In the genomic region with DNA sequence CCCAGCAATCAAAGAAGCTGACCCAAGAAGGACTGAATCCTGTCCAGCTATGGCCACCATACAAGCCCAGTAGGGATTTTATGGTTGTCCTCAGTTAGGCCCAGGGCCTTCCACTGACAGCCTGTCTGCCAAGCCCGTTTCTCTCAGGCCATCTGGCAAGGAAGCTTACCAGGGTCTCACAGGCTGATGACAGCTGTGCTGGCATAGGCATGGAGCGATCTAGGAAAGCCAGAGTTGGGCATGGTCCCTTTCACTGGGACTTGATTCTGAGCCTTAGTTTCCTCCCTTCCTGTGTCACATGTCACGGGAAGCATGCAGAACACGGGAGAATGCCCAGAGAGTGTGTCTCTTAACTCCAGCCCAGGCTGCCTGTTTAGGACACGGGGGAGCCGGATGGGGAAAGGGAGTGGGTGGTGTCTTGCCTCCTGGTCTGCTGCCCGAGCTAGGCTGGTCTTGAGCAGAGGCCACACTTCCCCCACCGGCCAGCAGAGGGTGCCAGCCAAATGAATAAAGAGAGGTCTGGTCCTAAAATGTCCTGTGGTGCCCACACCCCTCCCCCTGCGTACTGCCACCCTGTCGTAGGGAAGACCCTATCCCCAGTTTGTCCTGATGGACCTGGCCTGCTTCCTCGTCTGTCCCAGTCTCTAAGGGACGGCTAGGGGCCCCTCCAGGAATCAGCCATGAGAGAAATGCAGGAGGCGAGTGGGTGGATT, we compare ENCODE assay signal across 8 mouse cellular contexts. TPM values are rescaled to one million over a fixed set of nuclear protein-coding genes. Genes with fewer than 3 reads are reported as not detected.
DNase-seq lines count a peak whose midpoint lies in the region; ATAC-seq and TF ChIP-seq lines count a peak whose summit lies in the region.

No protein-coding gene starts in this region.

- TF ChIP-seq POLR2A in small intestine, adult 2 months (IDR thresholded peaks at IDR 0.05; ENCODE audit: low read depth, low read length) = no peak

- H3K4me2 ChIP-seq in heart, embryonic 11.5 days = no peak overlapping the region
- H3K4me2 ChIP-seq in midbrain, embryonic 12.5 days (replicated peaks) = no peak overlapping the region

- no peaks in the 10 kb centered on the region for H3K27me3 ChIP-seq in heart, embryonic 11.5 days (ENCODE audit: control insufficient read depth, insufficient read depth, low read length)
- H3K27me3 ChIP-seq in midbrain, embryonic 12.5 days = no peaks in the 10 kb centered on the region
- no peaks in the 10 kb centered on the region for H3K27me3 ChIP-seq in small intestine, adult 2 months (ENCODE audit: control insufficient read depth, insufficient read depth, low read length)

- H3K9ac ChIP-seq in heart, embryonic 11.5 days (ENCODE audit: low read depth, low read length) = no peak overlapping the region
- no peak overlapping the region for H3K9ac ChIP-seq in midbrain, embryonic 12.5 days (replicated peaks)

- peaks cover 33% of the 10 kb centered on the region for H3K4me1 ChIP-seq in heart, embryonic 11.5 days (ENCODE audit: control insufficient read depth, insufficient read depth, low read length)
- peaks cover 34% of the 10 kb centered on the region for H3K4me1 ChIP-seq in midbrain, embryonic 12.5 days
- H3K4me1 ChIP-seq in small intestine, adult 2 months (ENCODE audit: control insufficient read depth, insufficient read depth, insufficient read length, low read length) = peaks cover 9% of the 10 kb centered on the region

- H3K4me3 ChIP-seq in heart, embryonic 11.5 days (ENCODE audit: low read depth, low read length) = no peak overlapping the region
- H3K4me3 ChIP-seq in midbrain, embryonic 12.5 days = no peak overlapping the region
- H3K4me3 ChIP-seq in small intestine, adult 2 months (ENCODE audit: low read depth, low read length) = no peak overlapping the region

- no peak overlapping the region for H3K27ac ChIP-seq in heart, embryonic 11.5 days (ENCODE audit: low read depth, low read length)
- peak overlapping the region; percentile 17; the same call in 1 of the 2 replicates for H3K27ac ChIP-seq in midbrain, embryonic 12.5 days (replicated peaks)
- no peak overlapping the region for H3K27ac ChIP-seq in small intestine, adult 2 months (ENCODE audit: insufficient read depth, low read depth, low read length)

- peak; percentile 74 for TF ChIP-seq CTCF in small intestine, adult 2 months (IDR thresholded peaks at IDR 0.05; ENCODE audit: extremely low read depth, insufficient read length, insufficient replicate concordance, low read depth, low read length)

- WGBS in heart, embryonic 11.5 days (ENCODE audit: insufficient replicate concordance) = 32% methylated on average over 13 of the region's 13 CpGs
- 37% methylated on average over 13 of the region's 13 CpGs for WGBS in midbrain, embryonic 12.5 days
- 35% methylated on average over 13 of the region's 13 CpGs for WGBS in small intestine, adult 2 months

- ATAC-seq in heart, embryonic 11.5 days (replicated peaks; ENCODE audit: insufficient number of reproducible peaks, low FRiP score, low TSS enrichment) = no peak
- peak; percentile 14; the same call in 1 of the 2 replicates for ATAC-seq in midbrain, embryonic 12.5 days (ENCODE audit: low FRiP score, low read depth)

- H3K36me3 ChIP-seq in heart, embryonic 11.5 days (ENCODE audit: control insufficient read depth, insufficient read depth, low read length) = peaks cover 9% of the 10 kb centered on the region
- peaks cover 36% of the 10 kb centered on the region for H3K36me3 ChIP-seq in midbrain, embryonic 12.5 days
- peaks cover 26% of the 10 kb centered on the region for H3K36me3 ChIP-seq in small intestine, adult 2 months (ENCODE audit: control insufficient read depth, insufficient read depth, low read length)

- peak; percentile 97 for DNase-seq in heart, adult 11 months
- peak; percentile 89 to 93 for DNase-seq in cerebellum, postnatal 14 days
- peak; percentile 52 to 63 for DNase-seq in gastrocnemius, adult 8-10 months (ENCODE audit: low spot score in 2 of 2)
- DNase-seq in induced T-regulatory cell, adult 2 months (ENCODE audit: low read depth) = peak; percentile 69
- peak; percentile 48 to 82 for DNase-seq in left cerebral cortex, postnatal 10 days (ENCODE audit: extremely low spot score in 1 of 2, low spot score in 2 of 2)

- intact Hi-C loops in left cerebral cortex, postnatal 10 days (cut with DNase I) = loop anchor here (5.0 to 10.0 kb wide), 3 partner anchors 63 to 286 kb away; no protein-coding TSS in a partner anchor

- H3K9me3 ChIP-seq in heart, embryonic 11.5 days (replicated peaks; ENCODE audit: control insufficient read depth, low read length) = no peaks in the 10 kb centered on the region
- H3K9me3 ChIP-seq in midbrain, embryonic 12.5 days = no peaks in the 10 kb centered on the region

RNA-seq across cellular contexts. Expression of gene Ccnk, which starts 29.5 kb away (rescaled TPM):
- 4.0 and 5.6 TPM in 2 replicates for polyA plus RNA-seq in heart, embryonic 11.5 days (2014; fragmentation: Nextera tagmentation; extraction: Ambion mirVana)
- 100 to 1,000 TPM; 133 to 150 (median 139) TPM for total RNA-seq in gastrocnemius, adult 8-10 months (2022)
- 10 to 100 TPM; 29.1 to 31.1 TPM for total RNA-seq in left cerebral cortex, postnatal 10 days (2021)
- 3.8 and 4.0 TPM in 2 replicates for polyA plus RNA-seq in midbrain, embryonic 12.5 days (2016; fragmentation: Nextera tagmentation; extraction: Ambion mirVana)
- polyA plus RNA-seq in small intestine, adult 2 months (2012; rRNA removed) = 4.8 and 11.4 TPM in 2 replicates

RNA-seq across cellular contexts. Expression of gene Setd3, which starts 29.8 kb away (rescaled TPM):
- 62.4 and 64.4 TPM in 2 replicates for polyA plus RNA-seq in heart, embryonic 11.5 days (2014; fragmentation: Nextera tagmentation; extraction: Ambion mirVana)
- 100 to 1,000 TPM; 111 to 120 (median 117) TPM for total RNA-seq in gastrocnemius, adult 8-10 months (2022)
- 100 to 1,000 TPM; 121 to 127 TPM for total RNA-seq in left cerebral cortex, postnatal 10 days (2021)
- polyA plus RNA-seq in midbrain, embryonic 12.5 days (2016; fragmentation: Nextera tagmentation; extraction: Ambion mirVana) = 97.7 and 99.4 TPM in 2 replicates
- polyA plus RNA-seq in small intestine, adult 2 months (2012; rRNA removed) = 4.2 and 8.9 TPM in 2 replicates
